Mouse (Mus musculus): ENCODE data around the gene Kank3.

The Kank3 gene

DNA sequence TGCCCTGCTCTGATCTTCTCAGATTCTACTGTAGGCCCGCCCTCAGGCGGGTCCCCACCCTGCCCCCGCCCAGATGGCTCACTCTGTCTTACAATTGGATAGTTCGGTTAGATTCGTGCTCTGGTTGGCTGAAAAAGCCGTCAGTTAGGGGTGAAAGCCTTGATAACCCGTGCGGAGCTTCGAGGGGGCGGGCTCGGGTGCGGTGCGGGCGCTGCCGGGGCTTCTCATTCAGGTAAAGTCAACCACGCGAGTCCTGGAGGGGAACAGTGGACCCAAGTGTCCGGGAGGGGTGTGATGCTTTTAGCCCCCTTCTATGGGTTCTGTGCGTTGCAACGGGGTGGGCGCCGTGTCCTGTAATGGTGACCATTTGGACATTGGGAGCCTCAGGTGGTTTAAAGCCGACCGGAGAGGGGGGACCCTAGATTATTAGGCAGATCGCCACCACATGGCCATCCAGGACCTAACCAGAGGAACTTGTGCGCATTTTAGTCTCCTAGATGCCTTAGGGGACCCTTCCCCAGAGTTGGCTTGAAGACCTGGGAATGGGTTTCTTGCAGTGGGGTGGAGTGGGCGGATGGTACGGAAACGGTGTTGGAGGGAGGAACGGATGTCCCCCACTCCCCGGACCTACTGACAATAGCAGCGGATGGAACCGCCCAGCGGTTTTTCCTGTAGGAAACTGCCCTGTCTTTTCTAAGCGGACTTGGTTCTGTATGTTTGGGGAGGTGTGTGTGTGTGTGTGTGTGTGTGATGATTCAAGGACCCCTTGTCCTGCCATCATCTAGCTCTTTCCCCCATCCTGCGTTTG lies at the start of gene Kank3:
TSS of gene Kank3 (plus strand) at position 186 of the 808 bp plus-strand sequence.
- DNase-seq = peak; percentile 97

- no peak for DNase-seq
Measured at GRCm38 (mm10) chr17:33766389-33766788, 43.9 kb upstream of the Kank3 start.

- DNase-seq = no peak
Measured at GRCm38 (mm10) chr17:33771617-33772016, 38.7 kb upstream of the Kank3 start.

- no peak for DNase-seq
Measured at GRCm38 (mm10) chr17:33773426-33773825, 36.9 kb upstream of the Kank3 start.

- DNase-seq = no peak
Measured at GRCm38 (mm10) chr17:33773871-33774572, 36.3 kb upstream of the Kank3 start.

DNA sequence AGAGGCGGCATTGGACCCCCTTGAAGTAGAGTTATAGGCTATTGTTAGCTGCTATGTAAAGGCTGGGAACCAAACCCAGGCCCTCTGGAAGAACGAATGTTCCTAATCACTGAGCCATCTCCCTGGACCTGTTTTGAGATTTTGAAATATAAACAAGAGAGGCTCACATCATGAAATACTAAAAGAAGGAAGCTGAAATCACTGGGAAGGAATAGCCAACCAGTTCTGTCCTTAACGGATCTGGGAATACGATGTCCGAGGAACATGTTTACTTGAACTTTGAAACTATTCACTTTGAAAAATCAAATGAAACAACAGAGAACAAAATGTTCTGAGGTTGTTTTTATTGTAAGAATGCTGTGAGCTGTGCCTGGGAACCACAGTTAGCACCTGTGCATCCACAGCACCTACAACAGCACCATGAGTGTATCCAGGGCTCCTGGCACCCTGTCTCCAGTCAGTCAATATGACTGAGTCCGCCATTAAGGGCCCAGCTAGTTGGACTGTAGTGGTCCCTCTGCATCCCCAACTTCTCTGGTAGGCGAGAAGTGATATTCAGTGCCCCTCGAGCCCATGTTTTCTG lies 35.7 kb upstream of the Kank3 start:
- DNase-seq = no peak

- DNase-seq = no peak
Measured at GRCm38 (mm10) chr17:33775287-33775686, 35.0 kb upstream of the Kank3 start.

DNA sequence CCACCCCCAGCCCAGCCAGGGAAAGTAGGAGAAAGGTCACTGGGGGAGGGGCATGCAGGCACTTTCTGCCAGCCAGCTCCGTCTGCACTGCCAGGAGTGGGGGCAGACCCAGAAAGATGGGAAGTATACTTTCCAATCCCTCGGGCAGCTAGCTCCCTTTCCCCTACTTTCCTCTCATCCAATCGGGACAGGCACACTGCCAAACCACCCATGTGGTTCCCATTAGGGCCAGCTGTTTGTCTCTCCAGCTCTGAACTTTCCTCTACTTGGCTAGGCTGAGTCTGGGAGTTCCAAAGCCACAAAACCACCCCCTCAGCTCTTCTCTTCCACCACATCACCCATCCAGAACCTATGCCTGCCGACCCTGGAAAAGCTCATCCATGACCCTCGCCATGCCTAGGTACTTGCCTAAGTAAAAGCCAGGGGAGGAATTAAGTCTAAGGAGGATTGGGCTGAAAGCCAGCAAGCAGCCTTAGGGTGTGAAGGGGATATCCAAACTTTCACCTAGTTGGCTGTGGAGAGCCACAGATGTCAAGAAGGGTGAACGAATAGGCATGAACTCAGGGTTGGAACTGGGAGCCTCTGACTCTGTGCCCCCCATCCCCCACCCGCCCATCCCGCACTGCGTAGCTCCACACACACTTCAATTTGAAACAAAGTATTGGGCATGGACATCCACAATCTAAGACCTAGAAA lies 30.9 kb upstream of the Kank3 start:
- DNase-seq = peak; percentile 56

- no peak for DNase-seq
Measured at GRCm38 (mm10) chr17:33779967-33780295, 30.4 kb upstream of the Kank3 start.

DNA sequence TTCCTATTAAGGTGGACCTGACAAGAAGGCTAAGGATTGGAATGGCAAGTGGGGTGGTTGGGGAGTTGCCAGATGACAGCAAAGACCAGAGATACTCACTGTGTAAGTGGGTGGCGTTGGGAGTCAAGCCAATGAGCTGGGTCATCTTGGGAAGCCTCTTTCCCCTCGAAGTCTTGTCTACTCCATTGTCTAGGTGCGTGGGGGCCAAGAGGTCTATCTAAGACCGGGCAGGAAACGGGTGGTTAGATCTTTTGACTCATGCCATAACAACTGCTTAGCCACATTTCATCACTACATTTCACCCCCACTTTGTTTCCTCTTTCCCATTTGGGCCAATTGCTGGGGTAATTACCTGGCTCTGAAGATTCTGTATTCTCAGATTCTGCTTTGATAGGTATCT lies 29.9 kb upstream of the Kank3 start:
- no peak for DNase-seq

GRCm38 (mm10) chr17:33781124-33781977 lies 29.0 kb upstream of the Kank3 start, which contains the start of gene Angptl4:
Angptl4 (minus strand) TSS chr17:33781830.
- peak; percentile 86 for DNase-seq

GRCm38 (mm10) chr17:33782067-33782466 lies 28.3 kb upstream of the Kank3 start:
- peak; percentile 22 for DNase-seq

GRCm38 (mm10) chr17:33783408-33783807 lies 26.9 kb upstream of the Kank3 start:
- DNase-seq = peak; percentile 10

- DNase-seq = no peak
Measured at GRCm38 (mm10) chr17:33784939-33785338, 25.4 kb upstream of the Kank3 start.

GRCm38 (mm10) chr17:33786375-33786774 lies 23.9 kb upstream of the Kank3 start:
- DNase-seq = no peak

- no peak for DNase-seq
Measured at GRCm38 (mm10) chr17:33788732-33789131, 21.6 kb upstream of the Kank3 start.

DNA sequence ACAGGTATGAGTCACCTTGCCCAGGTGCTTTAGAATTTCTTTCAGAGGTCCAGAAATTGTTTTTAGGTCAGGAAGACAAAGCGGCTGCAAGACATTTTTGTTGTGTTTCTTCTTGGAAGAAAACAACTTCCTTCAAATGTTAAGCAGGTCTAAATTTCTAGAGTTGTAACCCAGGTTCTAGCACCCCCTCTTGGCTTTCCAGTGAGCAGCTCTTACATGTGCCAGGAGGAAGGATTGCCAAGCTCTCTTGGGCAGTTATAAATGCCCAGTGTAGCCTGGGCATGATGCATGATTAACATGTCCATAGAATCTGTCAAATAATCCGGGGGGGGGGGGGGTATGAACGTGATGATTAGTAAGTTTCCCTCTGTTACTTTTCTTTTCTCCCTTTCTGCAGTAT lies 12.0 kb upstream of the Kank3 start:
- no peak for DNase-seq

DNA sequence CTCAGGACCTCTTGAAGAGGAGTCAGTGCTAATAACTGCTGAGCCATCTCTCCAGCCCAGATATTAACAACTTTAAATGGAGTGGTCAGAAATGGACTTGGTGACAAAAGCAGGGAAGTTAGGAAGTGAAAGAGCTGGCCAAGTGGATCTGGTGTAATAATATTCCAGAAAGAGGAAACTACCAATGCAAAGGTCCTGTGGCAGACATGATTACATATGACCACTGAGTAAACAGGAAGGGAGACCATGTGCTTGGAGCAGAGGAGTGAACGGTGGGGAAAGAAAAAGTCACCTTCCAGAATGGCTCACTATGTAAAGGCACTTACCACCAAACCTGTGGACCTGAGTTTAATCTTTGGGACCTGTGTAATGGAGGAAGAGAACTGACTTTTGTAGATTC lies 11.0 kb upstream of the Kank3 start:
- no peak for DNase-seq

GRCm38 (mm10) chr17:33802221-33802620 lies 8.1 kb upstream of the Kank3 start:
- DNase-seq = peak; percentile 67

DNA sequence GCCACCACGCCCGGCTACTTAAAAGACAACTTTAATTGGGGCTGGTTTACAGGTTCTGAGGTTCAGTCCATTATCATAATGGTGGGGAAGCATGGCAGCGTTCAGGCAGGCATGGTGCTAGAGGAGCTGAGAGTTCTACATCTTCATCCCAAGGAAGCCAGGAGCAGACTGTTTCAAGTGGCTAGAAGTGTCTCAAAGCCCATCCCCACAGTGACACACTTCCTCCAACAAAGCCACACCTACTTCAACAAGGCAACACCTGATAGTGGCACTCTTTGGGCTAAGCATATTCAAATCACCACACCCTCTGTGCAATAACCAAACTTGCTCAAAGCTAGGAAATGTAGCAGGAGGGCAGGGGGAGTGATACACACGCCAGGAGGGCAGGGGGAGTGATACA lies 6.1 kb upstream of the Kank3 start:
- DNase-seq = no peak

DNA sequence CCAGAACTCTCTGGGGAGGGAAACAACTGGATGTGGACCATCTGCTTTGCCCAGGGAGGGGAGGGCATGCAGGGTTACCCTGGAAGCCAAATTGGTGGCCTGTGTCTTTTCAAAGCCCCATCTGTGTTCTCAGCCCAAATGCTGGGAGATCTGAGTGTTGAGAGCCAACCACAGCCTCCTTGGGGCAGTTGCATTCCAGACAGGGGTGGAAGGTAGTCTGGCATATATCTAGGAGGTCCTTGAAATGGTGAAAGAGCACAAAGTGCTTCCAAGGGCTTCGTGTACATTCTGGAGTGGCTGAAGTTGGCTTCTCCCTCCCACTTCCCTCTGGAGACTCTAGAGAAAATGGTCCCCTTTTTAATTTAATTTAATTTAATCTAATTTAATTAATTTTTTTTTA lies 5.6 kb upstream of the Kank3 start:
- no peak for DNase-seq

GRCm38 (mm10) chr17:33807181-33807888 lies 3.0 kb upstream of the Kank3 start:
- DNase-seq = no peak
